Comparison of ENCODE assay signal across 9 mouse cellular contexts in the genomic region with DNA sequence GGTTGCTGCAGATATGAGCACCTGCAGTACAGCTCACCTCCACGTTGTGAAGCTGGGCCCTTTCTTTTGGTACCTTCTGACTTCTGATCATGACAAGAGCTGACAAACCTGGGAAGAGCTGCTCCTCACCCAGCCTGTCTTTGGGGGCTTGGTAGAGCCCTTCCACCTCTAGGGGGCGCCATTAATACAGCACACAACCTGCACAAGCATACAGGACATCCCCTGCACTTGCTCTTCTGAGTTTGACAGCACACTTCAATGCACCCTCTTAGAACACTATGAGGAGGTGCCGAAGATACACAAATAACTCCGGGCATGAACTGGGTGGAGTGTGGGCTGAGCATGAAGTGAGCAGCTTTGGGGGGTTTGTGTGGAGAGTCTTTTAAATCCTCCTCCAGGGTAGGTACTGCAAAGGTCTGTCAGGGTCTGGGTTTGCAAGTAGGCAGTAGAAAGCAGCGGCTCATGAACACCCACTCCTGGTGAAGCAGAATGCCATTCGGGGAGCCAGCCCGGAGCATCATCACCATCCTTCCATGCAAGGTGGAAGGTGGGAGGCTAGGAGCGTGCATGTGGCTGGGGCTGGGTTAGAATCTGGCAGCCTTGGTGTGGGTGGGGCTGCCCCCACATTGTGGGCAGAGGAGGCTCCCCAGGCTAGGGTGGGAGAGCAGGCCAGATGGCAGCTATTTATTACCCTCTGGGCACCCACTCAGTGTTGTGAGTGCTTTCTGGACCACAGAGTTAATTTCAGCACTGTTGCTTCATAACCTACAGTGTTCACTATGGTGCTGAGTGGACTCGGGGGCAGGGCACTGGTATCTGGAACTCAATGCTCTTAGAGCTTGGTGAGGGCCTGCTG. TPM values are rescaled to one million over a fixed set of nuclear protein-coding genes. Genes with fewer than 3 reads are reported as not detected.
DNase-seq lines count a peak whose midpoint lies in the region; ATAC-seq and TF ChIP-seq lines count a peak whose summit lies in the region.
"Had no signal": no experiment of that assay in that cellular context is flagged by ENCODE, and none has a peak within 500 bp of the region (broad histone marks: within the 10 kb centered on the region; RNA-seq: fewer than 3 reads in every experiment).

No protein-coding gene starts in this region.

- H3K4me1 ChIP-seq in MEL (ENCODE audit: control insufficient read depth in 1 of 2, insufficient read depth in 2 of 2, low read length in 2 of 2): no peaks in the 10 kb centered on the region
- peaks cover 2% of the 10 kb centered on the region; the same call in 1 of the 2 replicates for H3K4me1 ChIP-seq in embryonic facial prominence, embryonic 14.5 days (ENCODE audit: control insufficient read depth, insufficient read depth, low read length)
- peaks cover 76% of the 10 kb centered on the region for H3K4me1 ChIP-seq in heart, embryonic 13.5 days
- peaks cover 2% of the 10 kb centered on the region; the same call in 1 of the 2 replicates for H3K4me1 ChIP-seq in lung, adult 2 months (ENCODE audit: control insufficient read depth, insufficient read depth, low read length)

- TF ChIP-seq CTCF in MEL (IDR thresholded peaks at IDR 0.05 in 2 of 3, conservative IDR thresholded peaks at IDR 0.05 in 1 of 3; ENCODE audit: control insufficient read depth in 1 of 3, insufficient read depth in 1 of 3, low read depth in 2 of 3, low read length in 3 of 3, poor library complexity in 1 of 3, severe bottlenecking in 1 of 3): peak; percentile 72 to 85 (median 84)
- TF ChIP-seq CTCF in lung, adult 2 months (IDR thresholded peaks at IDR 0.05; ENCODE audit: insufficient read depth, low read length): peak; percentile 61

- no peak overlapping the region for H3K4me2 ChIP-seq in embryonic facial prominence, embryonic 14.5 days (ENCODE audit: low read depth, low read length)
- H3K4me2 ChIP-seq in heart, embryonic 13.5 days: peak overlapping the region; percentile 35
- H3K4me2 ChIP-seq: lung, embryonic 15.5 days had no signal

- H3K36me3 ChIP-seq in MEL (ENCODE audit: control insufficient read depth in 1 of 2, insufficient read depth in 2 of 2, low read length in 2 of 2): no peaks in the 10 kb centered on the region
- H3K36me3 ChIP-seq in embryonic facial prominence, embryonic 14.5 days (ENCODE audit: control insufficient read depth, insufficient read depth, low read length): peaks cover 21% of the 10 kb centered on the region; the same call in 1 of the 2 replicates
- H3K36me3 ChIP-seq in heart, embryonic 13.5 days: peaks cover 8% of the 10 kb centered on the region
- H3K36me3 ChIP-seq: lung, embryonic 15.5 days had no signal

- no peak for TF ChIP-seq POLR2A in MEL (IDR thresholded peaks at IDR 0.05; ENCODE audit: control insufficient read depth in 1 of 2, insufficient read depth in 1 of 2, low read depth in 1 of 2, low read length in 2 of 2, poor library complexity in 1 of 2)
- TF ChIP-seq POLR2A in lung, adult 2 months (IDR thresholded peaks at IDR 0.05; ENCODE audit: borderline replicate concordance, extremely low read depth, low read depth, low read length): no peak

- TF ChIP-seq EP300 in MEL (IDR thresholded peaks at IDR 0.05; ENCODE audit: low read depth in 1 of 2, low read length in 2 of 2): no peak

- TF ChIP-seq RAD21 in MEL (IDR thresholded peaks at IDR 0.05; ENCODE audit: low read depth, low read length): peak; percentile 64

- H3K27ac ChIP-seq in MEL (ENCODE audit: control insufficient read depth, low read depth, low read length): no peak overlapping the region
- no peak overlapping the region for H3K27ac ChIP-seq in embryonic facial prominence, embryonic 14.5 days (replicated peaks; ENCODE audit: low read depth, low read length)
- peak overlapping the region; percentile 84 for H3K27ac ChIP-seq in heart, embryonic 13.5 days (replicated peaks)
- H3K27ac ChIP-seq: lung, embryonic 15.5 days had no signal

- ATAC-seq in embryonic facial prominence, embryonic 14.5 days (ENCODE audit: low read depth): no peak
- no peak for ATAC-seq in heart, embryonic 13.5 days (ENCODE audit: extremely low read depth, insufficient number of reproducible peaks, low FRiP score, low TSS enrichment)

- no peaks in the 10 kb centered on the region for H3K9me3 ChIP-seq in MEL (replicated peaks; ENCODE audit: insufficient read depth, low read length)
- no peaks in the 10 kb centered on the region for H3K9me3 ChIP-seq in embryonic facial prominence, embryonic 14.5 days (ENCODE audit: control insufficient read depth, low read length)
- H3K9me3 ChIP-seq in heart, embryonic 13.5 days: no peaks in the 10 kb centered on the region
- H3K9me3 ChIP-seq: lung, embryonic 15.5 days had no signal

- peak; percentile 63 for DNase-seq in MEL (ENCODE audit: low read depth, low spot score)
- DNase-seq in adrenal gland, postnatal 36 days: peak; percentile 62 to 80
- DNase-seq in embryonic facial prominence, embryonic 14.5 days (ENCODE audit: low spot score): peak; percentile 68
- peak; percentile 82 for DNase-seq in layer of hippocampus, adult 11-12 months (ENCODE audit: low spot score)
- DNase-seq in lung, adult 2 months: peak; percentile 33
- DNase-seq in right cerebral cortex, adult 2 months (ENCODE audit: low spot score in 2 of 2): peak; percentile 80 to 83
- DNase-seq in urinary bladder, adult 18-20 months (ENCODE audit: low spot score in 2 of 2): no peak

- no peak overlapping the region for H3K4me3 ChIP-seq in MEL (ENCODE audit: control insufficient read depth in 1 of 2, insufficient read depth in 1 of 2, low read depth in 2 of 2, low read length in 2 of 2)
- no peak overlapping the region for H3K4me3 ChIP-seq in embryonic facial prominence, embryonic 14.5 days (ENCODE audit: low read depth, low read length)
- H3K4me3 ChIP-seq in heart, embryonic 13.5 days: no peak overlapping the region
- no peak overlapping the region for H3K4me3 ChIP-seq in lung, adult 2 months (replicated peaks; ENCODE audit: extremely low read depth, low read depth, low read length)
- H3K4me3 ChIP-seq: lung, embryonic 15.5 days had no signal

- H3K79me2 ChIP-seq in MEL (ENCODE audit: control insufficient read depth, insufficient read depth, low read length, poor library complexity): no peaks in the 10 kb centered on the region

- no peak overlapping the region for H3K9ac ChIP-seq in MEL (ENCODE audit: control insufficient read depth, low read depth, low read length, poor library complexity, severe bottlenecking)
- no peak overlapping the region for H3K9ac ChIP-seq in embryonic facial prominence, embryonic 14.5 days (ENCODE audit: low read depth, low read length)
- H3K9ac ChIP-seq in heart, embryonic 13.5 days: peak overlapping the region; percentile 64
- H3K9ac ChIP-seq: lung, embryonic 15.5 days had no signal

- whole genome bisulfite sequencing in embryonic facial prominence, embryonic 14.5 days: 69% methylated on average over 9 of the region's 9 CpGs
- 44% methylated on average over 9 of the region's 9 CpGs for WGBS in heart, embryonic 13.5 days
- 63% methylated on average over 9 of the region's 9 CpGs for WGBS in lung, adult 2 months

- no peaks in the 10 kb centered on the region for H3K27me3 ChIP-seq in MEL (ENCODE audit: control insufficient read depth in 1 of 2, insufficient read depth in 2 of 2, low read length in 2 of 2)
- H3K27me3 ChIP-seq in embryonic facial prominence, embryonic 14.5 days (replicated peaks; ENCODE audit: control insufficient read depth, insufficient read depth, low read length): no peaks in the 10 kb centered on the region
- no peaks in the 10 kb centered on the region for H3K27me3 ChIP-seq in heart, embryonic 13.5 days (replicated peaks)
- H3K27me3 ChIP-seq: lung, embryonic 15.5 days had no signal

TF ChIP-seq in MEL, 35 proteins besides CTCF, POLR2A, EP300 and RAD21:
- peak; percentile 50 for TF ChIP-seq SMC3 (IDR thresholded peaks at IDR 0.05; ENCODE audit: low read depth, low read length)
- TF ChIP-seq SIN3A (IDR thresholded peaks at IDR 0.05; ENCODE audit: low read length): no peak

RNA-seq across cellular contexts. Expression of gene D430042O09Rik, which starts 59.5 kb away (rescaled TPM):
- total RNA-seq in MEL (2012; rRNA removed): 6.2 and 6.9 TPM in 2 replicates
- 10 to 100 TPM in 1 of 2 experiments, not detected in 1; 12.8 TPM for polyA plus RNA-seq in MEL (2012; ENCODE audit: insufficient read depth in 1 of 2, insufficient read length in 2 of 2, low read depth in 1 of 2, low replicate concordance in 2 of 2, missing spikeins in 1 of 2)
- total RNA-seq in adrenal gland, postnatal 36 days (2021): 10 to 100 TPM; 23.2 to 25.4 TPM
- 9.0 and 9.6 TPM in 2 replicates for polyA plus RNA-seq in embryonic facial prominence, embryonic 14.5 days (2014; fragmentation: Nextera tagmentation; extraction: Ambion mirVana)
- polyA plus RNA-seq in heart, embryonic 13.5 days (2015; fragmentation: Nextera tagmentation; extraction: Ambion mirVana): 6.9 and 8.2 TPM in 2 replicates
- 15.9 and 18.4 TPM in 2 replicates for polyA plus RNA-seq in lung, adult 2 months (2012; rRNA removed)

RNA-seq across cellular contexts. Expression of gene Gtf3c1, which starts 59.6 kb away (rescaled TPM):
- 23.7 and 24.4 TPM in 2 replicates for total RNA-seq in MEL (2012; rRNA removed)
- polyA plus RNA-seq in MEL (2012; ENCODE audit: insufficient read depth in 1 of 2, insufficient read length in 2 of 2, low read depth in 1 of 2, low replicate concordance in 2 of 2, missing spikeins in 1 of 2): 10 to 100 TPM in 1 of 2 experiments, not detected in 1; 36.1 TPM
- 10 to 100 TPM; 70.2 to 72.3 TPM for total RNA-seq in adrenal gland, postnatal 36 days (2021)
- 26.0 and 29.8 TPM in 2 replicates for polyA plus RNA-seq in embryonic facial prominence, embryonic 14.5 days (2014; fragmentation: Nextera tagmentation; extraction: Ambion mirVana)
- 25.5 and 26.0 TPM in 2 replicates for polyA plus RNA-seq in heart, embryonic 13.5 days (2015; fragmentation: Nextera tagmentation; extraction: Ambion mirVana)
- polyA plus RNA-seq in lung, adult 2 months (2012; rRNA removed): 61.9 and 68.4 TPM in 2 replicates

Comparison
In these comparisons a context has a peak if more than half of its experiments do, and no peak if none do; other contexts are left out.
1. DNase-seq: peak in MEL (single experiment), adrenal gland, postnatal 36 days (2 of 2), embryonic facial prominence, embryonic 14.5 days (single experiment), layer of hippocampus, adult 11-12 months (single experiment), lung, adult 2 months (single experiment) and right cerebral cortex, adult 2 months (2 of 2); none in urinary bladder, adult 18-20 months (0 of 2).